Mouse (Mus musculus): ENCODE measurements at regions not wholly inside any gene's neighbourhood (a gene's known extent, or its start where the extent isn't known, plus 50 kb on each side); places are given as distances from the start of the nearest gene placed in this dataset.
A peak's percentile ranks its signal among the peaks of the same experiment; 100 is the strongest.

DNA sequence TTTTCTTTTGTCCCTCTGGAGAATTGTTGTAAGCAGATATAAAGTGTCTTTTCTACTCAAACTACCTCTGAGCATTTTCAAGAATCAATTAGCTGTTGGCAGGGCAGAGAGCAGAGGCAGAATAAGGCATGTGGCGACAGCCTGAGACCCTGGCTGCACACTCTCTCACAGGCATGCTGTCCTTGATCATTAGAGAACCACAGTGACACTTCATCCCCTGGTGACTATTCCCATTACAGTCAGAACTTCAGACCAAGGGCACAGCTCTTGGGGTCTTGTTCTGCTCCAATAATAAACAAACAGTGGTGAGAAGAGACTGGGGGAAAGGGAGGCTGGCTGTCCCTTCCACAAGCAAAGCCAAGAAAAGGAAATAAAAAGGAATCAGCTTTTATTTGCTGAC, 120.9 kb upstream of the Slc30a5 start:
- no peak for DNase-seq
- intact Hi-C loops (cut with DNase I): no loop called here

DNA sequence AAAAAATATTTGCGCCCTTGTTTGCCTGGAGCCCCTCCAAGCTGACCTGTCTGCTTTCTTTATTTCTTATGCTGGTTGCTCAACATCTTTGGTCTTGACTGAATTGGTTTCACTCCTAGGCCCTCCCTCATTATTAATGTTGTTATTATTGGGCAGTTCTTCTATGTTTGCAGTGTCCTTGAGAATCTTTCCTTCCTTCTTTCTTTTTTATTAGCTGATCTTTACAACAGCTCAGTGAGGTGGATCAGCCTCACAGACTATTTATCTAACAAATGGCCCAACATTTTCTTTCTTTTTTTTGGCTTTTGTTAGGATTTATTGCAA, 117.9 kb upstream of the Slc30a5 start:
- DNase-seq: no peak
- intact Hi-C loops (cut with DNase I): no loop called here

DNA sequence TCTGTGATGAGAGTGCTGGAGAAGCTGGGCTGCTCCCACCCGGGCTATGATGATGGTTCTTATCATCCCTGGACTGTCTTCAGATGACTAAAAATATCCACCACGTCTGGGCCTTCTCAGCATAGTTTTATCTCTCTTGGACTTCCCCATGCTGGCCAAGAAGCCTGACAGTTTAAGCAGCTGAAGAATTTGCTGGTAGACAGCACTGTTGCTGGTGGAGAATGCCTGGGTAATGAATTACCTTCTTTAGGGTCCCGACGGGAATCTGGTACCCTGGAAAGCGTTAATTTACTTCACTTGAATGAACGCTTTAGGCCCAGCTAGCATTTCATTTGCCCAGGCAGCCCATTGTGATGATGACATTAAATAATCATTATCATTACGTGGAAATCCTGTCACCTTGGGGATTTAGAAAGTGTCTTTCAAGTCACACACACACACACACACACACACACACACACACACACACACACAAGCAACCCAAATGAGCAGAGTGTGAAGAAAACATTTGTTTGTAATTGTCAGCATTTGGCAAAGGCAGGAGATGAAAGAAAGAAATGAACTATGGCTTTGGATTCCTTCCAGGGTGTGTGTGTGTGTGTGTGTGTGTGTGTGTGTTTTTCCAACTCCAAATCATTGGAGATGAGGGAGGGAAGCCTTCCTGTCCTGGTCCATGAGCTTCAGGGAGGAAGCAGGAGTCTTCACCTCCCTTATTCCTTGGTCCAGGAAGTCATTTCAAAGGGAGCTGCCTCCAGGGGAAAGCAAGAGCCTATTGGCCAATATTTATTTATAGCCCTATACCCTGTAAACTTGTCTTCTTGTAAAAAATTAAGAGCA, 117.3 kb upstream of the Slc30a5 start:
- intact Hi-C loops (cut with DNase I): no loop called here
- peak; percentile 6 to 14 for DNase-seq

DNA sequence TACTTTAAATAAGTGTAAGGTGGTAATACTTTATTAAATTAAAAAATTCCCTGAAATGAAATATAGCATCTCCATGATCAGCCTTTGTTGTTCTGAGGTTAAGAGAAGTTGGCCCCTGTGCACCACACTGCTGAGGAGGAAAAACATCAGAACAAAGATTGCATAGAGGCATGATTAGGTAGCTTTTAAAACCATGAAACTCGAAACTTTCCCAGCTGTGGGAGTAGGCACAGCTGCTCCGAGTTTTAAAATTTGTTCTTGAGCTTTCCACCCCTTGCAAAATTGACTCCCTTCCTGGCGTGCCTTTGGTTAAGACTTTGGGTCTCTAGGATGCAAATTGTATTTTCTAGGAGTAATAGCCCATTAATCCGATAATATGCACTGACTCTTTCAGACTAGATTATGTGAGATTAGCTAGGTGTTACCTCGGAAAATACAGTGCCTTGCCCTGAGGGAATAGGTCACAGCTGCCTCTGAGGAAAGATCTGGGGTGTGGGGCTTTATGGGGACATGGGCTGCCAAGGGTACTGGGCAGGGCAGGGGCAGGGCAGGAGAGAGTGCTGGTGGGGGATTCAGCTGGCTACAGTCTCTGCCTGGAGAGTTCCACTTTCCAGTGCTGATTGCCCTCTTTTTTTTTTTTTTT, 110.1 kb upstream of the Slc30a5 start:
- DNase-seq: no peak
- intact Hi-C loops (cut with DNase I): no loop called here

DNA sequence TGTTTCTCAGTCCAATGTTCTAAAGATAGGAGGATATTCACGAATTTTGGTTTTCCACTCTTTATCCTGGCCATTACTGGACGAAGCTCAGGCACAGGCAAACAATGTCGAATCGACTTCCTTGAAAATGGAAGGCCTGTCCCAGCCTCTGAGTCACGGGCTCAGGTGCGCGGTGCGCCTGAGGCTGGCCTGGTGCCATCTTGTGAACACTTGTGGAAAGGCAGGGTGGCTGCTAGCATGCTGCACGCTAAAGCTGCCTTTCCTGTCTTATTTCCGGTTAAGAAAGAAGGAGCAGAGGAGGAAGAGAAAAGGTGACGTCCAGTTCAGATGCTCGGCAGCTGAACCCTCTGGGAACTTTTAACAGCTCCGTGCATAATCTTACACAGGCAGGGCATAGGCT, 107.6 kb upstream of the Slc30a5 start:
- intact Hi-C loops (cut with DNase I): no loop called here
- no peak for DNase-seq

DNA sequence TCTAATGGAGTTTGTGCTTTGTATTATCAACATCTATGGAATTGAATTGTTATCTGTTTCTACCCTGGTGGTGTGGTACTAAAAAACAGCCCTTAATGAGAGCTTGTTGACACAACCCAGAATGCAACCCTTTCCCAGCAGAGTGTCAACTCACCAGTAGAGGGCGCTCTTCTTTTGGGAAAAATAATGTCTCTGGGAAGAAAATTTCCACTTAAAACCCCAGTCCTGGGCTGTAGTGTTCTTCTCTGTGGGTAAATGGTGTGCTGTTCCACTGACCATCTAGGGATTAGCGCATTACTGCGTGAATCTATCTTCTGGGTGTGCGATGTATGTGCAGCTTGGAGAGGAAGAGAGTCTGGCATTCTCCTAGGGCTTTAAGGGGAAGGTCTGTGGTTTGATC, 106.5 kb upstream of the Slc30a5 start:
- DNase-seq: peak; percentile 24 to 31
- intact Hi-C loops (cut with DNase I): loop anchor here (2.0 kb wide), 1 partner anchor 755 kb away; no protein-coding TSS in a partner anchor

DNA sequence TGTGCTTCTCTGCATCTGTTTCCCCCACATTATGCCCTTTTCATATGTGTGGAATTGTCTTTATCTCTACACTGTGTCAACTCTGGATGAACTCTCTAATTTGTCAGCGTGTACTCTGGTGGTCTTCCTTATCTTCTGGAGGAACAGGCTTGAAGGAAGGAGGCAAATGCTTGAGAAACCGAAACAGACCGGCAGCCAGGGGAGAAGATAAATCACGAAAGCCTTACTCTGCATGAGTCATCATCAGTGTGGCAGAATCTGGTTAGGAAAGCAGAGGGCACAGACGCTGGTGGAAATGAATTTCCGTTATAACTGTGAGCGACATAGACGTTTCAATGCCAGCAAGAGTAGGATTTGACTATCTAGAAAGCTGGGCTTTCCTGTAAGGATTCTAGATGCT, 100.0 kb upstream of the Slc30a5 start:
- DNase-seq: no peak
- intact Hi-C loops (cut with DNase I): no loop called here

DNA sequence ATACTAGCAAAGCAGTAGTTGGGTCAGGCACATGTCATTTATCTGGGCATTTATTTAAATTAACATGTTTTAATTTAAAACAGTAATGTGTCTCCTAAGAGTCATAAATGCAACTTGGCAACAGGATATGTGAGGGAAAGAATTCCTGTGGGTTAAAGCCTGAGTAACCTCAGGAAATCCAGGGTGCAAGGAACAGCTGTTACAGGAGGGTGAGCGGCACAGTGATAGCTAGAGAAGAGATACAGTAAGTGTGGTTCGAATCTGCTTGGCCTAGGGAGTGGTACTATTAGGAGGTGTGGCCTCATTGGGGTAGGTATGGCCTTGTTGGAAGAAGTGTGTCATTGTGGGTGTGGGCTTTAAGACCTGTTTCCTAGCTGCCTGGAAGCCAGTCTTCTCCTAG, 66.3 kb upstream of the Slc30a5 start:
- intact Hi-C loops (cut with DNase I): no loop called here
- DNase-seq: no peak

DNA sequence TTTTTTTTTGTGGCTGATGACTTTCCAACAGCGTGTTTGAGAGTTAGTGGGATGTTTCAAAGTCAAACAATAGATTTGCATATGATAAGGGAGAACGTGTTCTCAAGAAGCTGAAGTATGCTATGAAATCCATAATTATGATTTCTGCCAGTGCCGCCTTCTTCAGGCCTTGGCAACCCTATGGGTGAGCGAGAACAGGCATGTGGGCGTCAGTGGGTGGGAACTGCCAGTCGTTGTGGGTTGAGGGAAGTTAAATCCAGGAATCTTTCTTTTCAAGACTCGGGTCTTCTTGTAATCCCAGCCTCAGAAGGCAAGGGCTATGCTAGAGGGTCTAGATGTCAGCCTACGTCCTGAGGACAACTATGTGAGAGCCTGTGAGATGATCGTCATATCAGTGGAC, 60.6 kb upstream of the Slc30a5 start:
- intact Hi-C loops (cut with DNase I): loop anchor here (5.0 kb wide), 1 partner anchor 803 kb away; no protein-coding TSS in a partner anchor
- DNase-seq: no peak

DNA sequence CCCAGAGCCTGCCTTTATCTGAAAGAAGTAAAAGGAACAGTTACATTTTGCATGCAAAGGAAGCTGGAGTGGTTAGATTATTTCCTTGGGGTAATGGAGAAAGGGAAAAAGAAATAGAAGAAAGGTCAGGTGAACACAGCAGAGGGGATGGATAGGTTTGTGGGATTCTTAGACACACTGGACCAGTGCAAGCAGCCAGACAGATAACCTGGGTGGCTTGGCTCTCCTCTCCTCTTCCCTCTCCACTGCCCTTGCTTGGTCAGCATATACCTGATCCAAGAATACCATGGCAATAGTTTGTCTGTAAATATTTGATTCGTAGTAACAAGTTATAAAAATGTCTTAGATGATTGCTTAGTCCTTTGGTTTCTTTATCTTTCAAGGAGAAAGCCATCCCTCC, 59.9 kb upstream of the Slc30a5 start:
- intact Hi-C loops (cut with DNase I): loop anchor here (5.0 kb wide), 1 partner anchor 804 kb away; no protein-coding TSS in a partner anchor
- DNase-seq: no peak

DNA sequence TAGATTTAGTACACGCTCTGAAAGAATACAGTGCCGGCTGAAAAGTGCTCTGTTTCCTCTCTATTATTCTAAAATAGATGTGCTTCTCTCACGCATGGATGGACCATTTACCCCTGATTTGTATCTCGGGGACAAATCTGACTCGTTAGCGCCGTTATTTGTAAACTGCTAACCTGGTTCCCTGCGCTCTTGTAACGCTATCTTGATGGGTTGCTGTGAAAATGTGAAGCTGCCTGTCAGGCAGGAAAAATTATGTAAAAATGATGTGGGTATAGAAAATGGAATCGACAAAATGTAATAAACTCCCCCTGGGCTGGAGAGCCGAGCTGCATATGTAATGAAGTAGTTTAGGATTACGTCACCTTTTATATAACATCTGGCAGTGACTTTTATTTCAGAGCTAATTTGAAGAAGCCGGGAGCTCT, 59.4 kb upstream of the Slc30a5 start:
- intact Hi-C loops (cut with DNase I): loop anchor here (5.0 kb wide), 1 partner anchor 805 kb away; no protein-coding TSS in a partner anchor
- peak in 1 of 2 experiments; percentile 5 for DNase-seq

DNA sequence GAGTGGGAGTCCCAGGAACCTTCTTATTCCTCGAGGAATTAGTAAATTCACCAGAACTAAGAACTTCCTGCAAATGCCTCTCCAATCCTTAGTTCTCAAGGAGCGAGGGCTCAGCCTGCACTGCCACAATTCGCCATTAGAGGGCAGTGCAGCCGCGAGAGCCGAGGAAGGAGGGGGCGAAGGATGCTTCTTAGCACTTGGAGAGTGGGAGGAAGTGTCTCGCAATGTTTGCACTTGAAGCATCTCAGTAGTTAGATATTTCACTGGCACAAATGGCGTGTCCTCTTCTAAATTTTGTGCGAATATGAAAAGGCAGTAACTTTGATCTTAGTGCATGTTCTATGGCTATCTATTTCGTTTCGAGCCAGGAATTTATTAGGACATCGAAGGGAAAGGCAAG, 59.0 kb upstream of the Slc30a5 start:
- intact Hi-C loops (cut with DNase I): loop anchor here (5.0 kb wide), 1 partner anchor 805 kb away; no protein-coding TSS in a partner anchor
- DNase-seq: peak; percentile 67 to 82

DNA sequence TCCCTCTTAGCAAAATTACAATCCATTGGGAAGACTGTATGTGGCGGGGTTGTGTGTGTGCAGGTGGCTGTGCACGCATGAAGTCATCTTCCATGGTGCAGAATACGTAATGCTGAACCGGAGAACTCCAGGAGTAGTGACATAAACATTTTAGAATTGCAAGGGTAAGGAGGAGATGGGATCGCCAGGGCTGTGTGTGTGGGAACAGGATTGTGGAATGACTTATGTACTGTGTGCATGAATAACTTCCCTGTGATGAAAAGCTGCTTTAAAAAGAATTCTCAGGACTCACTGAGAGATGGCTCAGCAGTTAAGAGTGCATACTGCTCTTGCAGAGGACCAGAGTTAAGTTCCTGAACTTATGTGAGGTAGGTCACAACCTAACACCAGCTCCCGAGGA, 57.2 kb upstream of the Slc30a5 start:
- intact Hi-C loops (cut with DNase I): loop anchor here (5.0 kb wide), 1 partner anchor 807 kb away; no protein-coding TSS in a partner anchor
- DNase-seq: no peak

DNA sequence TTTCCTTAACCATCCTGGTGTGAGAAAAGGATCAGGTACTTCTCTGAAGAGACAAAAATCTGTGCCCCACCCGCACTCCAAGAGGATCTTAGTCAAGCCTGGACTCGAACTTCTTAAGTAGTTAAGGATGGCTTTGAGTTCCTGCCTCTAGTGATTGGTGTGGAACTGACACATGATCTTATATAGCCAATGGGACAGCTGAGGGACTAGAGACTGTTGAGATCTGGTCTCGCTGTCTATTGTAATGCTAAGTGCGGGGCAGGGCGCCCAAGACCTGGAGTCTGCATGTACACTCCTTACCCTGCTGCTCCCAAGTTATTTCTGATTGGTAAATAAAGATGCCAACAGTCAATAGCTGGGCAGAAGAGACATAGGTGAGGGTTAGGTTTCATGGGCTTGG, 55.3 kb upstream of the Slc30a5 start:
- intact Hi-C loops (cut with DNase I): no loop called here
- no peak for DNase-seq

DNA sequence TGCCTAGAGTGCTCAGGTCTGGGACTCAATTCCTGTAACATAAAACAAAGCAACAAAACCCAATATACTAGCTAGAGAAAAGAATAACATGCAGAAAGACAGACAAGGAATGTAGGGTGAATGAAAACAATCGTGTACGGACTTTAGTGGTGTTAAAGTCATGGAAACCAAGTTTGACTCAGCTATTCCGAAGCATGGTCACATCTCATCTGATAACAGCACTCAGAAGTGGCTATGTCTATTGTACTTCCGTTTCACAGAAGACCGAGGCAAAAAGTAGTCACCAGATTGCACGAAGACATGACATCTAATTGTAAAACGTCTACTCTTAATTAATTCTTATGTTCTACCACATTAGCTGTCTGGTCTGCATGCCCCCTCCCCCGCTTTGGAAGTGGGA, 50.5 kb upstream of the Slc30a5 start:
- no peak for DNase-seq
- intact Hi-C loops (cut with DNase I): no loop called here

Data from heart, postnatal 36 days (tissue).